Mouse (Mus musculus) kidney, postnatal 0 days (tissue): ENCODE results near the gene Ddx46. TPM values are rescaled to one million over a fixed set of nuclear protein-coding genes. Genes with fewer than 3 reads are reported as not detected.

ENCODE experiments used
- ATAC-seq: fragments of 200-750 bp; cut with Nextera tagmentation; replicated peaks from 2 replicates; pipeline ENCODE4 v1.8.0; 2017; ENCODE audit warnings: low read depth, moderate number of reproducible peaks, moderate TSS enrichment, moderate library complexity; ENCODE audit not compliant: low FRiP score
- DNase-seq: peaks from one replicate; pipeline ENCODE4 v3.0.0-alpha.2; 2016; ENCODE audit warnings: low spot score
- H3K27ac ChIP-seq: fragments of 300-500 bp; sonication (generic); 2 replicates; pipeline ENCODE4 v1.5.1; 2014; ENCODE audit warnings: mild to moderate bottlenecking
- H3K27me3 ChIP-seq: fragments of 300-500 bp; sonication (generic); 2 replicates; pipeline ENCODE4 v1.6.1; 2014; ENCODE audit warnings: low read length, mixed read lengths; ENCODE audit not compliant: insufficient read depth
- H3K36me3 ChIP-seq: fragments of 300-500 bp; sonication (generic); 2 replicates; pipeline ENCODE4 v1.6.1; 2014; ENCODE audit warnings: low read length, mixed read lengths; ENCODE audit not compliant: insufficient read depth
- H3K4me1 ChIP-seq: fragments of 300-500 bp; sonication (generic); replicated peaks from 2 replicates; pipeline ENCODE4 v1.6.1; 2014; ENCODE audit warnings: antibody characterized with exemption, low read length, mixed read lengths; ENCODE audit not compliant: insufficient read depth
- H3K4me2 ChIP-seq: fragments of 300-500 bp; sonication (generic); 2 replicates; pipeline ENCODE4 v1.6.1; 2014; ENCODE audit warnings: mild to moderate bottlenecking, low read length, moderate library complexity, mixed read lengths
- H3K4me3 ChIP-seq: fragments of 300-500 bp; sonication (generic); replicated peaks from 2 replicates; pipeline ENCODE4 v1.5.1; 2014; ENCODE audit warnings: low read depth, low read length
- H3K9ac ChIP-seq: fragments of 300-500 bp; sonication (generic); 2 replicates; pipeline ENCODE4 v1.6.1; 2014; ENCODE audit warnings: low read depth, low read length
- H3K9me3 ChIP-seq: fragments of 300-500 bp; sonication (generic); replicated peaks from 2 replicates; pipeline ENCODE4 v1.6.1; 2016; ENCODE audit warnings: low read length, inconsistent platforms, mixed read lengths
- CTCF ChIP-seq: IDR thresholded peaks from 2 replicates; pipeline ENCODE4 v1.5.1; 2016; ENCODE audit warnings: antibody characterized with exemption, low read depth, mild to moderate bottlenecking, moderate library complexity
- whole genome bisulfite sequencing: fragments of 180-500 bp; shearing (Covaris S2); extraction: QIAGEN DNeasy Blood & Tissue Kit; methylation state at CpG from one replicate; pipeline ENCODE4 v1.1.7; 2014; 5-methylcytosine and 5-hydroxymethylcytosine counted together
- polyA plus RNA-seq: library from polyadenylated mRNA; unstranded; fragments of >200 nt; fragmentation: Nextera tagmentation; extraction: Ambion mirVana; gene quantifications from 2 replicates; pipeline ENCODE4 v1.2.1, GENCODE M21; 2015

Gene Ddx46
- polyA plus RNA-seq, 1 experiment from 2014 or later, result 28.3 TPM

- peaks cover 67% of the 10 kb centered on the region for H3K36me3 ChIP-seq
- no peak overlapping the region for H3K4me3 ChIP-seq
- H3K4me2 ChIP-seq, result no peak overlapping the region
- H3K27ac ChIP-seq, result no peak overlapping the region
- DNase-seq, result peak; percentile 16
- H3K27me3 ChIP-seq, result no peaks in the 10 kb centered on the region
- no peaks in the 10 kb centered on the region for H3K4me1 ChIP-seq
- ATAC-seq, result no peak
- H3K9me3 ChIP-seq, result no peaks in the 10 kb centered on the region
- WGBS, result 86% methylated on average over 6 of the region's 6 CpGs
- peak; percentile 70 for TF ChIP-seq CTCF
- H3K9ac ChIP-seq, result no peak overlapping the region
Observed at GRCm38 (mm10) chr13:55668550-55668949, 33.7 kb downstream of the Ddx46 start.

DNA sequence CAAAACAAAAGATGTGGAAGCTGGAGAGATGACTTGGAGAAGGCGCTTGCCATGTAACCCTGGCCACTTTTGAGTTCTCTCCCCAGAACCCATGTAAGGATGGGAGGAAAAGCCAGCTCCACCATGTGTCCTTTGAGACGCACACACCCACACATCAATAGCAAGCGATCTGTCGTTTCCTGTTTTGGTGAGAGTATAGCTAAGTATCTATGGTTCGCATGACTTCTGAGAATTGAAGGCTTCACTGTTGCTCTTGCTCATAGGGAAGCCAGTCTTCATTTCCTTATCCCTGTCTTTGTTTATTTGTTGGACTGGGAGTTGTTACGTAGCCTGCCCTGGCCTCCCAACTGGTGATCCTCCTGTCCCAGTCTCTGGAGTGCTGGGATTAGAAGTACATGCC lies 37.9 kb downstream of the Ddx46 start:
- WGBS, result 95% methylated on average over 6 of the region's 6 CpGs
- H3K9me3 ChIP-seq, result no peaks in the 10 kb centered on the region
- H3K4me1 ChIP-seq, result no peaks in the 10 kb centered on the region
- H3K4me2 ChIP-seq, result no peak overlapping the region
- no peak overlapping the region for H3K27ac ChIP-seq
- DNase-seq (no peak), ATAC-seq (no peak)
- no peak overlapping the region for H3K4me3 ChIP-seq
- H3K9ac ChIP-seq, result no peak overlapping the region
- H3K36me3 ChIP-seq, result peaks cover 56% of the 10 kb centered on the region
- no peaks in the 10 kb centered on the region for H3K27me3 ChIP-seq
- no peak for TF ChIP-seq CTCF

DNA sequence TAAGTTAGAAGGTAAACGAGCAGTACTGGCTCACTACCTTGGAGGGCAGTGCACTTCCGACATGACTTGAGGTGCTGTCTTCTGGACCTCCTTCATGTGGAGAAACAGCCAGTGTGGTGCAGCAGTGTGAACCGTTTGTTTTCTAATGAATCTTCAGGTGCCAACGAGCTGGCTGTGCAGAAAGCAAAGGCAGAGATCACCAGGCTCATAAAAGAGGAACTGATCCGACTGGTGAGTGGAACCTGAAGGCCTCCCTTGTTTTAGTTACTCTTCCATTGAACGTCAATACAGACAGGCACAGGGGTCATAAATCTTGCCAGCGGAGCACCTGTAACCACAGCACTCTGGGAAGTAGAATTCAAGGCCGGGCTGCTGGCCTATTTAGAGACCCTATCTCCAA lies 42.5 kb downstream of the Ddx46 start:
- no peak for TF ChIP-seq CTCF
- H3K36me3 ChIP-seq, result peaks cover 59% of the 10 kb centered on the region
- no peaks in the 10 kb centered on the region for H3K4me1 ChIP-seq
- H3K27ac ChIP-seq, result no peak overlapping the region
- H3K9ac ChIP-seq, result no peak overlapping the region
- H3K4me2 ChIP-seq, result no peak overlapping the region
- ATAC-seq (no peak), DNase-seq (no peak)
- no peaks in the 10 kb centered on the region for H3K27me3 ChIP-seq
- H3K9me3 ChIP-seq, result no peaks in the 10 kb centered on the region
- 59% methylated on average over 8 of the region's 8 CpGs for WGBS
- H3K4me3 ChIP-seq, result no peak overlapping the region

GRCm38 (mm10) chr13:55682201-55682600 lies 47.4 kb downstream of the Ddx46 start:
- no peak for DNase-seq
- 79% methylated on average over 9 of the region's 9 CpGs for WGBS

DNA sequence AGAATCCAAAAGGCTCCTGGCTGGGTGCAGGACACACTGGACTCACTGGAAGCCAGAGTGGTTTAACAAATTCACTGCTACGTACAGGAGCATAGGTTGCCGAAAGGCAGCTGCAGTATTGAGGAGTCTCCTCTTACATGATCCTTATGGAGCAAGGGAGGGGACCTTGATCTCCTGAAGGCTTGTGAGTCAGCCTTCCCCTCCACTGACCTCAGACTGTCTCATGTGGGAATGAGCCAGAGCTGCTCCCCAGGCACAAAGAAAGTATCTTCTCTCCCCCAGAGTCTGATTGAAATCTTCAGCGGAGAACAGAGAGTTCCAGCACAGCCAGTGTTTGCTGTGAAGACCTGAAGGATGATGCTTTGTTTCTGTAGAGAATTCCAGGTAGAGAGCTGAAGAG lies 48.8 kb downstream of the Ddx46 start:
- WGBS, result 77% methylated on average over 3 of the region's 3 CpGs
- Histone ChIP-seq H3K27me3 (no peaks in the 10 kb centered on the region), H3K9me3 (no peaks in the 10 kb centered on the region), H3K9ac (no peak overlapping the region), H3K27ac (no peak overlapping the region), H3K4me1 (no peaks in the 10 kb centered on the region), H3K4me2 (no peak overlapping the region), H3K4me3 (no peak overlapping the region), H3K36me3 (peaks cover 22% of the 10 kb centered on the region; the same call in 1 of the 2 replicates)
- ATAC-seq (no peak), DNase-seq (no peak)
- no peak for TF ChIP-seq CTCF

More at GRCm38 (mm10) chr13:55682201-55682600, 47.4 kb downstream of the Ddx46 start:
- ATAC-seq, result no peak
- Histone ChIP-seq H3K9ac (no peak overlapping the region), H3K4me3 (no peak overlapping the region), H3K9me3 (no peaks in the 10 kb centered on the region), H3K36me3 (peaks cover 34% of the 10 kb centered on the region), H3K4me2 (no peak overlapping the region), H3K27ac (no peak overlapping the region), H3K27me3 (no peaks in the 10 kb centered on the region), H3K4me1 (no peaks in the 10 kb centered on the region)
- no peak for TF ChIP-seq CTCF

DNA sequence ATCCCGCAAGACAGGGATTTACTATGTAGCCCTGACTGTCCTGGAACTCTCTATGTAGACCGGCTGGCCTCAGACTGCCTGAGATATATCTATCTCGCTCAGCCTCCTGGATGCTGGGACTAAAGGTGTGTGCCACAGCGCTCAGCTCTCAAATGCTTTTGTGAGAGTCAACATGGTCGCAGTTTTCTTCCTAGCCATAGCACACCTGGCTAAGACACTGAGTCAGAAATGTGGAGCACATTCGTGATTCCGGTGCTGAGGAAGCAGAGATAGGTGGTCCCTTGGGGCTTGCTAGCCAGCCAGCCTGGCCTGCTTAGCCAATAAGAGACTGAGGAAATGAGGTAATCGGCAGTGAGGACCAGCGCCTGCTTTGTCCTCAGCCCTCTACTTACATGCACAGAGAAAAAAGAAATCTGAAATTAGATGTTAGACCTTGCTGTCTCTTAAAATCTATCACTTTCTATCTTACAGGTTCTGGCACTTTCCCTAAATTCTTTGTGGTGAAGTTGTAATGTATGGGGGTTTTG lies 51.3 kb downstream of the Ddx46 start:
- Histone ChIP-seq H3K4me1 (no peaks in the 10 kb centered on the region), H3K4me3 (no peak overlapping the region), H3K9ac (no peak overlapping the region), H3K4me2 (no peak overlapping the region), H3K27ac (no peak overlapping the region), H3K9me3 (no peaks in the 10 kb centered on the region), H3K27me3 (no peaks in the 10 kb centered on the region), H3K36me3 (0 out of 2 replicates have a peak, but pooled peaks cover 4% of the 10 kb centered on the region)
- 71% methylated on average over 9 of the region's 9 CpGs for WGBS
- no peak for DNase-seq
- TF ChIP-seq CTCF, result no peak
- ATAC-seq, result no peak
